Mouse (Mus musculus): ENCODE results near the gene Gm11037. TPM values are rescaled to one million over a fixed set of nuclear protein-coding genes. Genes with fewer than 3 reads are reported as not detected.
A peak's percentile ranks its signal among the peaks of the same experiment; 100 is the strongest.

Gm11037 gene
- polyA plus RNA-seq, 1 experiment, result not detected

DNA sequence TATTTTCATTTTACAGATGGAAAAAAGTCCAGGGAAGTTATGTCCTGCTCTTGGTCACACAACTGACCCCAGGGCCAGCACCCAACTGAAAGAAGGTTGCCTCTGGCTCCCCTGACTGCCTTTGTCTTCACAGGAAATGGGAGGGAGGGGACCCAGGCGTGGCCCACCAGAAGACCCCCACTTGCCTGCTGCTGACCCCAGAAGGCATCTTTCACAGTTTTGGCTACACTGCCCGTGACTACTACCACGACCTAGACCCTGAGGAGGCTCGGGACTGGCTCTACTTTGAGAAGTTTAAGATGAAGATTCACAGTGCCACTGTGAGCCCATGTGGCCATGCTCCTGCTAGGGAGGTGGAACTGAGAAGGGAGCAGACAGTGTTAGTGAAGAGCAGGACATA is 5.0 kb downstream of the Gm11037 start:
- H3K27ac ChIP-seq (ENCODE audit: control insufficient read depth, insufficient read depth, low read depth, low read length), result no peak overlapping the region
- H3K4me1 ChIP-seq (ENCODE audit: control insufficient read depth, insufficient read depth, low read length), result peaks cover 6% of the 10 kb centered on the region; the same call in 1 of the 2 replicates
- TF ChIP-seq POLR2A (IDR thresholded peaks at IDR 0.05; ENCODE audit: control insufficient read depth, low read depth, low read length) (no peak), CTCF (IDR thresholded peaks at IDR 0.05; ENCODE audit: control insufficient read depth, insufficient read depth, insufficient replicate concordance, low read depth, low read length) (no peak)
- H3K4me3 ChIP-seq (ENCODE audit: control insufficient read depth, low read depth, low read length), result no peak overlapping the region
- no peaks in the 10 kb centered on the region for H3K27me3 ChIP-seq (ENCODE audit: control insufficient read depth, insufficient read depth, low read length)
- H3K36me3 ChIP-seq (ENCODE audit: control insufficient read depth, insufficient read depth, low read length), result no peaks in the 10 kb centered on the region

DNA sequence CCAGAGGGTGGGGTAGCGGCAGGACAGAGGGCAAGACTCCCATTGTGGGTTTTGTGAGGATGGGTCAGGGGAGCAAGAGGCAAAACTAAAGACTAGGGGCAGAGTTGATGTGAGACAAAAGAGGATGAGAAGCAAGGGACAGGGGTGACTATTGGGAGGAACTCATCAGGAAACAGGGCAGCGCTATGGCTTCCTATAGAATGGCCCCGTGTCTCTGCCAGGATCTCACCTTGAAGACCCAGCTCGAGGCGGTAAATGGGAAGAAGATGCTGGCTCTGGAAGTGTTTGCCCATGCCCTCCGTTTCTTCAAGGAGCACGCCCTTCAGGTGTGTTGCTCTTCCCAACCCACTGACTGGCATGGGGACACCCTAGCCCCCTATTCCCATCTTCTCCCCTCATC is 5.5 kb downstream of the Gm11037 start:
- TF ChIP-seq CTCF (IDR thresholded peaks at IDR 0.05; ENCODE audit: control insufficient read depth, insufficient read depth, insufficient replicate concordance, low read depth, low read length) (no peak), POLR2A (IDR thresholded peaks at IDR 0.05; ENCODE audit: control insufficient read depth, low read depth, low read length) (no peak)
- Histone ChIP-seq H3K27ac (ENCODE audit: control insufficient read depth, insufficient read depth, low read depth, low read length) (no peak overlapping the region), H3K4me1 (ENCODE audit: control insufficient read depth, insufficient read depth, low read length) (peaks cover 6% of the 10 kb centered on the region; the same call in 1 of the 2 replicates), H3K36me3 (ENCODE audit: control insufficient read depth, insufficient read depth, low read length) (no peaks in the 10 kb centered on the region), H3K4me3 (ENCODE audit: control insufficient read depth, low read depth, low read length) (no peak overlapping the region), H3K27me3 (ENCODE audit: control insufficient read depth, insufficient read depth, low read length) (no peaks in the 10 kb centered on the region)

DNA sequence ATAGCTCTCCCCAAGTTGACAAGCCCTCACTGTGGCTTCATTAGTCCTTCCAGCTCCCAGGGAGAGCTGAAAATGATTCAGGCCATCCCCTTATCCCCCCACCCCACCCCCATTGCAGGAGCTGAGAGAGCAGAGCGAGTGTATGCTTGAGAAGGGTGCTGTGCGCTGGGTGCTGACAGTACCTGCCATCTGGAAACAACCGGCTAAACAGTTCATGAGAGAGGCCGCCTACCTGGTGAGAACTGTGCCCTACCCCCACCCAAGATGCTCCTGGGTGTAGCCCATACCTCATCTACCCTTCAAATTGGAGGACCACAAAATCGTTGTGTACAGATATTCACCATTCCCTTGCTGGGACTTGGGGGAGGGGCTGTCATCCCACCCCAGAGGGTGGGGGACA is 6.0 kb downstream of the Gm11037 start:
- Histone ChIP-seq H3K36me3 (ENCODE audit: control insufficient read depth, insufficient read depth, low read length) (no peaks in the 10 kb centered on the region), H3K27ac (ENCODE audit: control insufficient read depth, insufficient read depth, low read depth, low read length) (no peak overlapping the region), H3K4me3 (ENCODE audit: control insufficient read depth, low read depth, low read length) (no peak overlapping the region), H3K4me1 (ENCODE audit: control insufficient read depth, insufficient read depth, low read length) (peaks cover 6% of the 10 kb centered on the region; the same call in 1 of the 2 replicates), H3K27me3 (ENCODE audit: control insufficient read depth, insufficient read depth, low read length) (no peaks in the 10 kb centered on the region)
- no peak for TF ChIP-seq POLR2A (IDR thresholded peaks at IDR 0.05; ENCODE audit: control insufficient read depth, low read depth, low read length)
- TF ChIP-seq CTCF (IDR thresholded peaks at IDR 0.05; ENCODE audit: control insufficient read depth, insufficient read depth, insufficient replicate concordance, low read depth, low read length), result no peak

DNA sequence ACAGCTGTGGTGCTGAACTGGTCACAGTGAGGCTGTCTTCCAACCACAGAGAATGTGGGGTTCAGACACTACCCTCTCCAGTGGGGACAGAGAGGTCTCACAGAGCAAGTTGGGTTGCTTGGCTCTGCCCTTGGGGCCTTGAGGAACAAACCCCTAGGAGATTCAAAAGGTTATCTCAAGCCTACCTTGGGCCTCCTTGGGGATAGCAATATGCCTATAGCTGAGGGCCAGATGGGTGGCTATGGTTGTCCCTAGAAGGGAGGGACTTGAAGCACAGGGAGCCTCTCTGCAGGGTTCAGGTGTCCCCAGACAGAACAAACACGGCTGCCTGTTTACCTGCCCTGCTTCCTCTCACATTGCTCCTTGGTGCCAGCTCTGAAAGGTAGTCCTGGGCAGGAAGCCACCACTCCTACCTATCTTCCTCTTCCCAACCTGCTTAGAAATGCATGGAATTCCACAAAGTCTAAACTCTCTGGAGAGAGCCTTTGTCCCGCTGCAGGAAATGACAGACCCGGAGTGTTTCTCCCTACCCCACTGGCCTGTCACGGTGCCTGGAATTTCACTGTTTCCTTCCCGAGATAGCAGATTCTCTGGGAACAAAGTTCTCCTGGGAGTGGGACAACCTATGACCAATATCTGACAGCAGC is 6.7 kb downstream of the Gm11037 start:
- Histone ChIP-seq H3K4me1 (ENCODE audit: control insufficient read depth, insufficient read depth, low read length) (peaks cover 6% of the 10 kb centered on the region; the same call in 1 of the 2 replicates), H3K27ac (ENCODE audit: control insufficient read depth, insufficient read depth, low read depth, low read length) (no peak overlapping the region), H3K27me3 (ENCODE audit: control insufficient read depth, insufficient read depth, low read length) (no peaks in the 10 kb centered on the region), H3K4me3 (ENCODE audit: control insufficient read depth, low read depth, low read length) (no peak overlapping the region), H3K36me3 (ENCODE audit: control insufficient read depth, insufficient read depth, low read length) (no peaks in the 10 kb centered on the region)
- no peak for TF ChIP-seq POLR2A (IDR thresholded peaks at IDR 0.05; ENCODE audit: control insufficient read depth, low read depth, low read length)
- TF ChIP-seq CTCF (IDR thresholded peaks at IDR 0.05; ENCODE audit: control insufficient read depth, insufficient read depth, insufficient replicate concordance, low read depth, low read length), result no peak

DNA sequence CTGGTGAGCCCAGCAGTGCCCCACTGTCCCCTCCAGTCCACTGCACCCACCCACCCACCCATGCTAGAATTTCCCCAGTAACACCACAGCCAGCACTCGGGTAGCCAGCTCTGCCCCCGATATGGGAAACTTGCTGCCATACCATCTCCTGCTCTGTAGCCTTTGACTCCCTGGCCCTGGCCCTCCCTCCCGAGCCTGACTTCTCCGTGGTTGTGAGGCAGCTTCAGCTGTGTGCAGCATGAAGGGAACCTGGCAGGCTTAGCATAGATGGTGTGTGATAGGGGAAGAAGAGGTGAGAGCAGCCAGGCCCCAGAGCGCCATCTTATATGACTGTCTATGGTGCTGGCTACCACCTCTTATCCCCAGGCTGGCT is 7.2 kb downstream of the Gm11037 start:
- H3K4me1 ChIP-seq (ENCODE audit: control insufficient read depth, insufficient read depth, low read length), result peaks cover 6% of the 10 kb centered on the region; the same call in 1 of the 2 replicates
- H3K27ac ChIP-seq (ENCODE audit: control insufficient read depth, insufficient read depth, low read depth, low read length), result no peak overlapping the region
- H3K27me3 ChIP-seq (ENCODE audit: control insufficient read depth, insufficient read depth, low read length), result no peaks in the 10 kb centered on the region
- TF ChIP-seq POLR2A (IDR thresholded peaks at IDR 0.05; ENCODE audit: control insufficient read depth, low read depth, low read length) (no peak), CTCF (IDR thresholded peaks at IDR 0.05; ENCODE audit: control insufficient read depth, insufficient read depth, insufficient replicate concordance, low read depth, low read length) (no peak)
- no peaks in the 10 kb centered on the region for H3K36me3 ChIP-seq (ENCODE audit: control insufficient read depth, insufficient read depth, low read length)
- no peak overlapping the region for H3K4me3 ChIP-seq (ENCODE audit: control insufficient read depth, low read depth, low read length)

DNA sequence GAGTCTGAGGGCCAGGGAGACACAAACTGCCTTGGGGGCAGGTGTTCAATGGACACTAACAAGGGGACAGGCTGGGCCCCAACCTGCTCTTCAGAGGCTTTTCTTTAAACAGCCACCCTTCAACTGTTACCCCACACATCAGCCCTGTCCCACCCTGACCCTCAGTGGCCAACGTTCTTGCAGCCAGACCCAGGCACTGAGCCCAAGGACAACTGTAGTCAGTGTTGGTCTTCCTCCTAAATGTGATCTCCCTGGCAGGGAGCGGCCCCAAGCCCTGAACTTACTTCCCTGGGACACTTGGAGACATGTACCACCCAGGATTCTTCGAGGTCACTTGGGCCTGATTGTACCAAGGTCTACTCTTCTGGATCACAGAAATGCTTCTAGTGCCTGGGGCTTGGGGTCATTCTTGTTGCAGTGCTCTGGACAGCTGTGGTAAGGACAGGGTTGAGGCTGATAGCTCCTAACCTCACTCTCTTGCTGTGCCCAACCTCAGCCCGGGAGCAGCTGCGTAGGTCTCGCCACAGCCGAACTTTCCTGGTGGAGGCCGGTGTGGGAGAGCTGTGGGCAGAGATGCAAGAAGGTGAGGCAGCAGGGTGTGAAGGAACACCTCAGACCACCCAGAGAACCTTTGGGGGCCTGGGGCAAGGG is 8.2 kb downstream of the Gm11037 start:
- Histone ChIP-seq H3K4me3 (ENCODE audit: control insufficient read depth, low read depth, low read length) (no peak overlapping the region), H3K27me3 (ENCODE audit: control insufficient read depth, insufficient read depth, low read length) (no peaks in the 10 kb centered on the region), H3K4me1 (ENCODE audit: control insufficient read depth, insufficient read depth, low read length) (peaks cover 6% of the 10 kb centered on the region; the same call in 1 of the 2 replicates), H3K36me3 (ENCODE audit: control insufficient read depth, insufficient read depth, low read length) (no peaks in the 10 kb centered on the region), H3K27ac (ENCODE audit: control insufficient read depth, insufficient read depth, low read depth, low read length) (no peak overlapping the region)
- TF ChIP-seq CTCF (IDR thresholded peaks at IDR 0.05; ENCODE audit: control insufficient read depth, insufficient read depth, insufficient replicate concordance, low read depth, low read length), result no peak
- TF ChIP-seq POLR2A (IDR thresholded peaks at IDR 0.05; ENCODE audit: control insufficient read depth, low read depth, low read length), result no peak

DNA sequence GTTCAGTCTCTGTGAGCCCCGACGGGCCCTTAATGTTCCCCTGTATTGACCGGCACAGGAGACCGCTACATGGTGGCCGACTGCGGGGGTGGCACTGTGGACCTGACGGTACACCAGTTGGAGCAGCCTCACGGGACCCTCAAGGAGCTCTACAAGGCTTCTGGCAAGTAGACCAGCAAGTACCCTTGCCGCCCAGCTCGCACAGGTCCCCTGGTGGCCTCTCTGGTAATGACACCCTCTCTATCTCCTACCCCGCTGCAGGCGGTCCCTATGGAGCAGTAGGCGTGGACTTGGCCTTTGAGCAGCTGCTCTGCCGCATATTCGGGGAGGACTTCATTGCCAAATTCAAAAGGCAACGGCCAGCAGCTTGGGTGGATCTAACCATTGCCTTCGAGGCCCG is 9.3 kb downstream of the Gm11037 start:
- H3K4me1 ChIP-seq (ENCODE audit: control insufficient read depth, insufficient read depth, low read length), result peaks cover 6% of the 10 kb centered on the region; the same call in 1 of the 2 replicates
- H3K27me3 ChIP-seq (ENCODE audit: control insufficient read depth, insufficient read depth, low read length), result no peaks in the 10 kb centered on the region
- no peak overlapping the region for H3K27ac ChIP-seq (ENCODE audit: control insufficient read depth, insufficient read depth, low read depth, low read length)
- H3K36me3 ChIP-seq (ENCODE audit: control insufficient read depth, insufficient read depth, low read length), result no peaks in the 10 kb centered on the region
- no peak overlapping the region for H3K4me3 ChIP-seq (ENCODE audit: control insufficient read depth, low read depth, low read length)
- TF ChIP-seq POLR2A (IDR thresholded peaks at IDR 0.05; ENCODE audit: control insufficient read depth, low read depth, low read length), result no peak
- TF ChIP-seq CTCF (IDR thresholded peaks at IDR 0.05; ENCODE audit: control insufficient read depth, insufficient read depth, insufficient replicate concordance, low read depth, low read length), result peak; percentile 76

Measured in testis, adult 2 months (tissue).